Mouse (Mus musculus) testis, adult 2 months (tissue): ENCODE data around the gene E2f3.

Experiments
- CTCF ChIP-seq: fragments of 200-500 bp; IDR thresholded peaks from 2 replicates; pipeline ENCODE4 v1.5.1; 2012; ENCODE audit warnings: low read depth, mild to moderate bottlenecking, inconsistent platforms, low read length, moderate library complexity; ENCODE audit not compliant: control insufficient read depth, insufficient read depth, insufficient replicate concordance
- POLR2A ChIP-seq: fragments of 200-500 bp; IDR thresholded peaks from 2 replicates; pipeline ENCODE4 v1.6.1; 2012; ENCODE audit warnings: low read depth, mild to moderate bottlenecking, inconsistent platforms, low read length, moderate library complexity; ENCODE audit not compliant: control insufficient read depth

DNA sequence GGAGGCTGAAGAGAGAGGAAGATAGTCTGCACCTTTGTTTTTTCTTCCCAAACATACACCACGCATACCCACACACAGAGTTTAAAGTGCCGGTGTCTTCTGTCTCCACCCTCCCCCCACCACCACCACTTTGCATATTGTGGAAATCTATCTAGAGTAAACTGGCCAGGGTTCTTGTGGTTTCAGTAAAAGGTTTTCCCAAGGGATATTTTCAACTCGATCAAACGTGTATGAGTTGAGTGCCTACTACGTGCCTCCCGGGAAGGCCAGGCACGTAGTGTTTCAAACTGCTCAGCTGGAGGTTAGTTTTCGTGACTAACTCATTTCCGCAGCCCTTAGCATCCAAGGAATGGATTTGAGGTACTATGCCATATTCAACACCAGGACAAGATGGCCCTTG lies 77.9 kb downstream of the E2f3 start:
- TF ChIP-seq CTCF (no peak), POLR2A (no peak)
